Mouse (Mus musculus) embryonic fibroblast, embryonic 13.5 days (primary cell): ENCODE data around the gene Abca13. TPM values are rescaled to one million over a fixed set of nuclear protein-coding genes. Genes with fewer than 3 reads are reported as not detected.
"Not testable (repeated sequence)": the region's sequence is repeated elsewhere in the genome, so short reads cannot be mapped to it uniquely, and the experiment has no call there.

ENCODE experiments used
- H3K27ac ChIP-seq: 2 replicates; pipeline ENCODE4 v1.5.1; 2012; ENCODE audit warnings: low read length, control low read depth, inconsistent platforms; ENCODE audit not compliant: insufficient read depth
- H3K4me1 ChIP-seq: 2 replicates; pipeline ENCODE4 v1.6.1; 2011; ENCODE audit warnings: low read length; ENCODE audit not compliant: control insufficient read depth, insufficient read depth
- H3K4me3 ChIP-seq: 2 replicates; pipeline ENCODE4 v1.5.1; 2011; ENCODE audit warnings: mild to moderate bottlenecking, control low read depth, low read length; ENCODE audit not compliant: insufficient read depth
- CTCF ChIP-seq: IDR thresholded peaks from 2 replicates; pipeline ENCODE4 v1.5.1; 2011; ENCODE audit warnings: mild to moderate bottlenecking, control low read depth, low read length, moderate library complexity, borderline replicate concordance; ENCODE audit not compliant: insufficient read depth
- POLR2A ChIP-seq: IDR thresholded peaks from 2 replicates; pipeline ENCODE4 v1.6.1; 2011; ENCODE audit warnings: low read depth, mild to moderate bottlenecking, control low read depth, low read length, moderate library complexity
- polyA plus RNA-seq: library from polyadenylated mRNA; stranded (reverse); fragments of >200 nt; gene quantifications from 2 replicates; pipeline ENCODE4 v1.2.4, GENCODE M21; 2011; ENCODE audit warnings: low read depth; ENCODE audit not compliant: missing spikeins, insufficient read length

The Abca13 gene
- polyA plus RNA-seq, 1 experiment = not detected

- H3K4me3 ChIP-seq = no peak overlapping the region
- no peak for TF ChIP-seq POLR2A
- TF ChIP-seq CTCF = no peak
- H3K4me1 ChIP-seq = peaks cover 6% of the 10 kb centered on the region
- no peak overlapping the region; the same call in 1 of the 2 replicates for H3K27ac ChIP-seq
Observed at GRCm38 (mm10) chr11:9500326-9501142, 308.8 kb downstream of the Abca13 start.

- H3K27ac ChIP-seq, H3K4me1 ChIP-seq: not testable (repeated sequence)
Observed at GRCm38 (mm10) chr11:9514966-9515365, 323.2 kb downstream of the Abca13 start.

GRCm38 (mm10) chr11:9528556-9528955 lies 336.8 kb downstream of the Abca13 start:
- Histone ChIP-seq H3K4me1 (peaks cover 5% of the 10 kb centered on the region), H3K4me3 (no peak overlapping the region), H3K27ac (no peak overlapping the region)
- TF ChIP-seq POLR2A (no peak), CTCF (no peak)

More at GRCm38 (mm10) chr11:9514966-9515365, 323.2 kb downstream of the Abca13 start:
- not testable (repeated sequence) for H3K4me3 ChIP-seq

- peak overlapping the region; percentile 52 for H3K27ac ChIP-seq
- no peak for TF ChIP-seq CTCF
- no peak for TF ChIP-seq POLR2A
- H3K4me3 ChIP-seq = no peak overlapping the region
Observed at GRCm38 (mm10) chr11:9531715-9532114, 340.0 kb downstream of the Abca13 start.

GRCm38 (mm10) chr11:9533189-9533588 lies 341.4 kb downstream of the Abca13 start:
- peaks cover 11% of the 10 kb centered on the region for H3K4me1 ChIP-seq
- no peak for TF ChIP-seq POLR2A
- no peak for TF ChIP-seq CTCF
- no peak overlapping the region for H3K27ac ChIP-seq
- H3K4me3 ChIP-seq = no peak overlapping the region

More at GRCm38 (mm10) chr11:9531715-9532114, 340.0 kb downstream of the Abca13 start:
- peaks cover 5% of the 10 kb centered on the region for H3K4me1 ChIP-seq

GRCm38 (mm10) chr11:9533658-9534202 lies 342.0 kb downstream of the Abca13 start:
- H3K27ac ChIP-seq = no peak overlapping the region
- no peak for TF ChIP-seq POLR2A
- TF ChIP-seq CTCF = no peak
- H3K4me1 ChIP-seq = peaks cover 14% of the 10 kb centered on the region
- H3K4me3 ChIP-seq = no peak overlapping the region

- no peak for TF ChIP-seq POLR2A
- Histone ChIP-seq H3K4me1 (peaks cover 10% of the 10 kb centered on the region), H3K27ac (no peak overlapping the region)
Observed at GRCm38 (mm10) chr11:9536811-9537210, 345.1 kb downstream of the Abca13 start.

GRCm38 (mm10) chr11:9538328-9538727 lies 346.6 kb downstream of the Abca13 start:
- Histone ChIP-seq H3K4me3 (no peak overlapping the region), H3K27ac (no peak overlapping the region), H3K4me1 (peaks cover 9% of the 10 kb centered on the region)
- no peak for TF ChIP-seq CTCF
- TF ChIP-seq POLR2A = no peak

More at GRCm38 (mm10) chr11:9536811-9537210, 345.1 kb downstream of the Abca13 start:
- H3K4me3 ChIP-seq = no peak overlapping the region

GRCm38 (mm10) chr11:9560026-9560425 lies 368.3 kb downstream of the Abca13 start:
- no peak for TF ChIP-seq POLR2A
- no peak for TF ChIP-seq CTCF
- Histone ChIP-seq H3K4me3 (no peak overlapping the region), H3K4me1 (no peaks in the 10 kb centered on the region), H3K27ac (no peak overlapping the region)

GRCm38 (mm10) chr11:9568302-9568701 lies 376.6 kb downstream of the Abca13 start:
- Histone ChIP-seq H3K4me3 (no peak overlapping the region), H3K4me1 (no peaks in the 10 kb centered on the region), H3K27ac (no peak overlapping the region)
- TF ChIP-seq POLR2A (no peak), CTCF (no peak)

GRCm38 (mm10) chr11:9570319-9570718 lies 378.6 kb downstream of the Abca13 start:
- no peak for TF ChIP-seq CTCF
- TF ChIP-seq POLR2A = no peak
- H3K4me1 ChIP-seq = no peaks in the 10 kb centered on the region
- H3K4me3 ChIP-seq = no peak overlapping the region
- no peak overlapping the region for H3K27ac ChIP-seq
